Mouse (Mus musculus) midbrain, embryonic 10.5 days (tissue): ENCODE data around the gene Casq1. TPM values are rescaled to one million over a fixed set of nuclear protein-coding genes. Genes with fewer than 3 reads are reported as not detected.
A peak's percentile ranks its signal among the peaks of the same experiment; 100 is the strongest.
"Not testable (repeated sequence)": the region's sequence is repeated elsewhere in the genome, so short reads cannot be mapped to it uniquely, and the experiment has no call there.

Experiments
- DNase-seq: peaks from one replicate; pipeline ENCODE4 v3.0.0-alpha.2; 2017; ENCODE audit warnings: low spot score
- H3K27ac ChIP-seq: fragments of 300-500 bp; sonication (generic); replicated peaks from 2 replicates; pipeline ENCODE4 v1.5.1; 2016; ENCODE audit warnings: mild to moderate bottlenecking
- H3K27me3 ChIP-seq: fragments of 300-500 bp; sonication (generic); 2 replicates; pipeline ENCODE4 v1.6.1; 2016; ENCODE audit warnings: low read depth, mild to moderate bottlenecking; ENCODE audit not compliant: poor library complexity, severe bottlenecking
- H3K36me3 ChIP-seq: fragments of 300-500 bp; sonication (generic); 2 replicates; pipeline ENCODE4 v1.6.1; 2016; ENCODE audit warnings: mild to moderate bottlenecking, moderate library complexity
- H3K4me1 ChIP-seq: fragments of 300-500 bp; sonication (generic); 2 replicates; pipeline ENCODE4 v1.6.1; 2016
- H3K4me3 ChIP-seq: fragments of 300-500 bp; sonication (generic); 2 replicates; pipeline ENCODE4 v1.5.1; 2016; ENCODE audit warnings: mild to moderate bottlenecking, moderate library complexity
- H3K9me3 ChIP-seq: fragments of 300-500 bp; sonication (generic); replicated peaks from 2 replicates; pipeline ENCODE4 v1.6.1; 2016; ENCODE audit warnings: mild to moderate bottlenecking
- WGBS: fragments of 180-500 bp; shearing (Covaris S2); methylation state at CpG from one replicate; pipeline ENCODE4 v1.1.7; 2016; 5-methylcytosine and 5-hydroxymethylcytosine counted together
- polyA plus RNA-seq: library from polyadenylated mRNA; unstranded; fragments of >200 nt; fragmentation: Nextera tagmentation; extraction: Ambion mirVana; gene quantifications from 2 replicates; pipeline ENCODE4 v1.2.1, GENCODE M21; 2016

Gene Casq1
- 1.3 and 1.8 TPM in 2 replicates for polyA plus RNA-seq

DNA sequence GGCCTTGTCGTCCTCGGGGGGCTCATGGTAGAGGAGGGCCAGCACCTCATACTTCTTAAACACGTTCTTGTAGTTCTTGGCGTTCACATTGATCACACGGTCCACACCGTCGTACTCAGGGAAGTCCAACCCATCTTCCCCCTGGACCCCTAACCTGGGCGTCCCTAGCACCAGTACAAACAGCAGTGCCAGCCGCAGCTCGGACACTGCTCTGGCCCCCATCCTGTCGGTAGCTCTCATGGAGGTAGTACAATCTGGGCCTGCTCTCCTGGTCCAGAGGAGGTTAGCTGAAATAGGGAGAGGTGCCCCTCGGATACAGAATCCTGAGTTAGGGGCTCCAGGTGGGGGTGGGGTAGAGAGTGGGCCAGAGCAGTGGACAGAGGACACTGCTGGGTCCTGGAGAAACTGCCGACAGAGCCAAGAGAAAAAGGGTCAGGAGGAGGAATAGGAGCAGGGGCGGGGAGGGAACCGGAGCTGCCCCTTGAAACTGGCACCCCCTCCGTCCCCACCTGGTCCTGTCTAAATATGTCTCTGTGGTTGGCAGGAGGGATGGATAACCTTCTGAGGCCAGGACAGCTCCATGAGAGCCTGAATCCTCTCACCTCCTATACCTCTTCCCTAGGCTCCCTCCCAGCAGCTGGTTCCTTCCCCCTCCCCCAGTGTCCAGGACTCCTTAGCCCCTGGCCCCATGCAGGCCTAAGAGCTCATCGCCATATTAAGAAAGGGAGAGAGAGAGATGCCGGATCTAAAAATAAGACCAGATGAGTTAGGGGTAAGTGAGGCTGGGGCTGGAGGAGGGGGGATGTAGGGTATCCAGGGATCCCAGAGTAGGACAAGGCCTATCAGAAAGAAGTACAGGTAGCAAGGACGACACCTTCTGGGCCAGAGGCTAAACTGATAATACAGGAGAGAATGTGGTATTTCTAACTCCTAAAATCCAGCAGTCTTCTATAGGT lies at the start of gene Casq1:
Casq1 (minus strand) TSS at position 418 of the 956 bp plus-strand sequence.
- Histone ChIP-seq H3K27me3 (no peaks in the 10 kb centered on the region; the same call in none of the 2 replicates), H3K4me1 (peaks cover 61% of the 10 kb centered on the region), H3K27ac (peak within 1 kb of the TSS; percentile 73), H3K4me3 (no peak within 1 kb of the TSS), H3K36me3 (no peaks in the 10 kb centered on the region), H3K9me3 (no peaks in the 10 kb centered on the region)
- no peak for DNase-seq
- 83% methylated on average over 19 of the region's 19 CpGs for WGBS

- H3K4me1 ChIP-seq: peaks cover 23% of the 10 kb centered on the region
- H3K4me3 ChIP-seq: 0 out of 2 replicates have a peak within 1 kb of the TSS, but pooled peaks have one; percentile 1
- H3K36me3 ChIP-seq: no peaks in the 10 kb centered on the region
- peaks cover 5% of the 10 kb centered on the region for H3K9me3 ChIP-seq
- H3K27ac ChIP-seq: peak within 1 kb of the TSS; percentile 83
- H3K27me3 ChIP-seq: no peaks in the 10 kb centered on the region
- DNase-seq: no peak
- WGBS: 33% methylated on average over 8 of the region's 8 CpGs
Observed at GRCm38 (mm10) chr1:172261477-172262078, 41.9 kb upstream of the Casq1 start, which contains the start of gene Igsf8. TSS of gene Igsf8 (plus strand) at chr1:172261641.

DNA sequence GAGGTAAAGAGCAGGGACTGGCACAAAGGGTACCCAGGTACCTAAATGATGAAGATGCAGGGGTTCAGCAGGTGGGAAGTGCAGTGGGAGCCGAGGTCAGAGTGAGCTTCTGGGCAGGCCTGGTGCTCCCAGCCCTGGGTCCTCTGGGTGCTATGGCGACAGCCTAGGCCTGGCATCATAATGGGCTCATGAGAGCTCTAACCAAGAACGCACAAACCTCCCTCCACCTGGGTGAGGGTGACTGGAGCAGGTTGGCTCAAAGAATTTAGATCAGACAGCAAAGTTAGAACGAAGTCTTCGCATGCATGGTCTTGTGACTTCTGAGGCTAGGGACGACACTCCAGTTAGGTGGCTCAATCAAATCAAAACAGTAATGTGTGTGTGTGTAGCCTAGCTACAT lies 38.6 kb upstream of the Casq1 start, which contains the start of gene Atp1a4:
Atp1a4 (minus strand) TSS at position 101 of the 400 bp plus-strand sequence.
- Histone ChIP-seq H3K4me1 (peaks cover 23% of the 10 kb centered on the region), H3K36me3 (no peaks in the 10 kb centered on the region), H3K4me3 (no peak within 1 kb of the TSS), H3K27me3 (no peaks in the 10 kb centered on the region), H3K9me3 (no peaks in the 10 kb centered on the region), H3K27ac (no peak within 1 kb of the TSS)
- WGBS: 91% methylated on average over 6 of the region's 6 CpGs
- no peak for DNase-seq

DNA sequence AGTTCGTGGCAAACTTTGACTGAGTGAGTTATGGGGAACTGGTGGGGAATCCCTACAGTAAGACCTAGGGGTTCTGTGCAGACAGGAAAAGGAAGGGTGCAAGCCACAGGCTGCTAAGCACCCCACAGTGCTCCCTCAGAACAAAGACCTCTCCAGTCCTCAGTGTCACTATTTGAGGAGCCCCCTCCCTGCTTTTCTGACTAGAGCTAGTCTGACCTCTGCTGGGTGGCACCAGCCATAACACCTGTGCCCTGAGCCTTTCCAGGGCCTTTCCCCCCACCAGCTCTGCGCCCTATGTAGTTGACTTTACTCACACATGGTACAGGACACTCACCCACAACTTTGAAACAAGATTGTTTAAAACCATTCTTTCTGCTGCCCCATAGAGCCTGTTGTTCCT lies 28.0 kb upstream of the Casq1 start:
- Histone ChIP-seq H3K27me3 (peaks cover 37% of the 10 kb centered on the region), H3K27ac (0 out of 2 replicates have a peak overlapping the region, but pooled peaks have one; percentile 30), H3K4me3 (no peak overlapping the region), H3K4me1 (peaks cover 26% of the 10 kb centered on the region), H3K9me3 (no peaks in the 10 kb centered on the region), H3K36me3 (no peaks in the 10 kb centered on the region)
- DNase-seq: no peak
- 51% methylated on average over 2 of the region's 2 CpGs for WGBS

DNA sequence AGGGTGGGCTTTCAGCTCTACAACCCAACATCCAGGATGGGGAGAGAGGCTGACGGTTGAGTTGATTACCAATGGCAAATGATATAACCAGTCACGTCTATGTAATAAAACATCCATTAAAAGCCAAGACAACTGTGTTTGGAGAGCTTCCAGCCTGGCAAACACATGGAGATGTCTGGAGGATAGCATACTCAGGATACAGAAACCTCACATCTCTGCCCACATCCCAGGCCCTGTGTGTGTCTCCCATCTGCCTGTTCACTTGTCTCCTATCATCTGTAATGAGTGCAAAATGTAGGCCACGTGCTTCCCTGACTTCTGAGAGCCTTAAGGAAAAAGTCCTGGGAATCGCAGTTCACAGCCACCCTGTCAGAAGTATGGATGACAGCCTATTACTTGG lies 27.5 kb upstream of the Casq1 start:
- H3K27ac ChIP-seq: 0 out of 2 replicates have a peak overlapping the region, but pooled peaks have one; percentile 30
- no peak overlapping the region for H3K4me3 ChIP-seq
- H3K36me3 ChIP-seq: no peaks in the 10 kb centered on the region
- no peaks in the 10 kb centered on the region for H3K9me3 ChIP-seq
- DNase-seq: no peak
- peaks cover 30% of the 10 kb centered on the region for H3K4me1 ChIP-seq
- peaks cover 37% of the 10 kb centered on the region for H3K27me3 ChIP-seq
- WGBS: 80% methylated on average over 4 of the region's 4 CpGs

GRCm38 (mm10) chr1:172244645-172245044 lies 25.0 kb upstream of the Casq1 start:
- Histone ChIP-seq H3K27me3 (peaks cover 37% of the 10 kb centered on the region), H3K4me1 (peaks cover 50% of the 10 kb centered on the region)
- DNase-seq, H3K4me3 ChIP-seq, H3K36me3 ChIP-seq, H3K27ac ChIP-seq, H3K9me3 ChIP-seq: not testable (repeated sequence)
- 37% methylated on average over 23 of the region's 23 CpGs for WGBS

GRCm38 (mm10) chr1:172243547-172244205 lies 24.0 kb upstream of the Casq1 start:
- Histone ChIP-seq H3K27me3 (peaks cover 37% of the 10 kb centered on the region), H3K36me3 (no peaks in the 10 kb centered on the region), H3K27ac (no peak overlapping the region), H3K4me1 (peaks cover 50% of the 10 kb centered on the region), H3K9me3 (no peaks in the 10 kb centered on the region), H3K4me3 (no peak overlapping the region; the same call in 1 of the 2 replicates)
- peak; percentile 31 for DNase-seq
- 28% methylated on average over 16 of the region's 16 CpGs for WGBS

- no peak for DNase-seq
- WGBS: 35% methylated on average over 2 of the region's 2 CpGs
- Histone ChIP-seq H3K4me3 (no peak overlapping the region), H3K27ac (peak overlapping the region; percentile 38; the same call in 1 of the 2 replicates), H3K36me3 (no peaks in the 10 kb centered on the region), H3K27me3 (peaks cover 37% of the 10 kb centered on the region), H3K9me3 (no peaks in the 10 kb centered on the region), H3K4me1 (peaks cover 46% of the 10 kb centered on the region)
Observed at GRCm38 (mm10) chr1:172242401-172242800, 22.7 kb upstream of the Casq1 start.

DNA sequence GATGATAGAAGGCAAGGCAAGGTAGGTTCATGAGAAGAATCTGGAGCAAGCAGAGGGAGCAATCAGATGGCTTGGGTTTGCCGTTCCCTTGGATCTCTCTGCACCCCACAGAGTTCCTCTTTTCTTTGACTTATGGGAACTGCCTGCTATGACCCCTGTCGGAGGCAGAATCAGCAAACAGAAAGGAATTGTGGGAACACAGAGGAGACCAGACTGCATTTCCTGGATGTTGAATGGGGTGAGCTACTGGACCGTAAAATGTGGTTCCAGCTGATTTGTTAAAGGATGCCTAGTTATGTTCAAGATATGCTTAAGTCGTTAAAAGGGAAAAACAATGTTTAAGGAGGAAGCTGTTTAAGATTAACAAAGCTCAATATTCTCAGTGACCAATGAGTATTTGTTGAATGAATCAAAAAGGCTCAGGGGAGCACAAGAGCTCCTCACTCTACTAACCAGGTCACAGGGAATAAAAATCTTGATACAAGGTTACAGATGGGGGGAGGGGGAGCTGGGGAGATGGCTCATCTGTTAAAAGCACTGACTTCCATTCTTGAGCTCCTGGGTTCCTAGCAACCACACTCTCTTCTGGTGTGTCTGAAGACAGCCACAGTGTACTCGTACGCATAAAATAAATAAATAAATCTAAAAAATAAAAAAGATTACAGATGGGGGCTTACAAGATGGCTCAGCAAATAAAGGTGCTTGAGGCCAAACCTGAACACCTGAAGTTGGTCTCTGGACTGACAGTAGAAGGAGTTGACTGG lies 21.5 kb upstream of the Casq1 start:
- 40% methylated on average over 6 of the region's 6 CpGs for WGBS
- Histone ChIP-seq H3K4me3 (no peak overlapping the region), H3K36me3 (no peaks in the 10 kb centered on the region), H3K27ac (peak overlapping the region; percentile 53), H3K9me3 (no peaks in the 10 kb centered on the region), H3K4me1 (peaks cover 45% of the 10 kb centered on the region), H3K27me3 (peaks cover 30% of the 10 kb centered on the region)
- no peak for DNase-seq

DNA sequence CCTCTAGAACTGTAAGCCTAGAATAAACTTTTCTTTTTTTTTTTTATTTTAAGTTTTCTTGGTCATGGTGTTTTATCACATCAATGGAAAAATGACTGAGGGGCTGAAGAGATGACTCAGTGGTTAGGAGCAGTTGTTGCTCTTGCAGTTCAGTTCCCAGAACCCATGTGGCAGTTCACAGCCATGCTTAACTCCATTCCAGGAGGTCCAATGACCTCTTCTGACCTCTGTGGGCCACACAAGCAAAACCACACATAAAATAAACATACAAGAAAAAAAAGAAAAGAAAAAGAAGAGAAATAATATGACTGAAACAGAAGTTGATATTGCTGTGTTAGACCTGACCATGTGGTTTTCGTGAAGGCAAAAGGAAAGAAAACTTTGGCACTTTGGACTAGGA lies 9.5 kb upstream of the Casq1 start:
- Histone ChIP-seq H3K4me3 (no peak overlapping the region), H3K27ac (no peak overlapping the region), H3K4me1 (no peaks in the 10 kb centered on the region), H3K27me3 (no peaks in the 10 kb centered on the region), H3K9me3 (no peaks in the 10 kb centered on the region), H3K36me3 (no peaks in the 10 kb centered on the region)
- DNase-seq: no peak
- WGBS: 74% methylated on average over 1 of the region's 1 CpGs

DNA sequence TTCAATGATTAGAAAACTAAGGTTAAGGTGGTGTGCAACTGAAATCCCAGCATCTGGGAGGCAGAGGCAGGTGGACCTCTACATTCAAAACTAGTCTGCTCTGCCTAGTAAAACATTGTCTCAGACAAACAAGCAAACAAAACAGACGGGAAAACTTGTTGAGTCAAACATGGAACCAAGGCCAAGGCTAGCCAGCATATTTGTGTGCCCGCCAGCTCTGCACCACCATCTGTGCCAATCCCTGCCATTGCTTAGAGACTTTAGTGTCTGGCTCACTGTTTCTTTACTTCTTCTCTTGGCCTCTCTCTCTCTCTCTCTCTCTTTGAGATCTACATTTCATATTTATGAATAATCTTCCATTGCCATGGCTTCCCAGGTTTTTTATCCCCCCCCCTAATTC lies 8.5 kb upstream of the Casq1 start:
- Histone ChIP-seq H3K36me3 (no peaks in the 10 kb centered on the region), H3K9me3 (no peaks in the 10 kb centered on the region), H3K27ac (no peak overlapping the region), H3K27me3 (no peaks in the 10 kb centered on the region), H3K4me3 (no peak overlapping the region), H3K4me1 (no peaks in the 10 kb centered on the region)
- 98% methylated on average over 2 of the region's 2 CpGs for WGBS
- DNase-seq: no peak
